Mouse (Mus musculus): ENCODE measurements around the gene Mfap5. TPM values are rescaled to one million over a fixed set of nuclear protein-coding genes. Genes with fewer than 3 reads are reported as not detected.
"Not testable (repeated sequence)": the region's sequence is repeated elsewhere in the genome, so short reads cannot be mapped to it uniquely, and the experiment has no call there.

The Mfap5 gene
- total RNA-seq, 1 experiment from 2014 or later: 36.3 TPM

GRCm38 (mm10) chr6:122512914-122513878, 7.6 kb downstream of the Mfap5 start:
- no peak for DNase-seq

DNA sequence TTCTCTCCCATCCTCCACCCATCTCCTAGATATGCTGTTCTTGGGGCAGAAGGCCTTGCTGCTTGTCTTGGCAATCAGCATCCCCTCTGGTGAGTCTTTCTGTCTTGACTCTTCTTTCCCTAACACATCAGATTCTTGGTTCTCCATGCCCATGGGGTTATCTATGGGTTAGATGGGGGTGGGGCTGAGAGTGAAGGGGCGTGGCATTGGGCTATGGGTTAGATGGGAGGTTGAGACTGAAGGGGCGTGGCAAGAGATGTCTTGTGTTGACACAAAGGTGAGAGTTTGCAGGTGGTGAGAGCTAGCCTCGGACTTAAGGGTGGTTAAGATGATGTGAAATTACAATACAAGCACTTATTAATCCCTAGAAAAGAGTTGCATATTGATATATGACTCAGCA, 8.7 kb downstream of the Mfap5 start:
- no peak for DNase-seq

DNA sequence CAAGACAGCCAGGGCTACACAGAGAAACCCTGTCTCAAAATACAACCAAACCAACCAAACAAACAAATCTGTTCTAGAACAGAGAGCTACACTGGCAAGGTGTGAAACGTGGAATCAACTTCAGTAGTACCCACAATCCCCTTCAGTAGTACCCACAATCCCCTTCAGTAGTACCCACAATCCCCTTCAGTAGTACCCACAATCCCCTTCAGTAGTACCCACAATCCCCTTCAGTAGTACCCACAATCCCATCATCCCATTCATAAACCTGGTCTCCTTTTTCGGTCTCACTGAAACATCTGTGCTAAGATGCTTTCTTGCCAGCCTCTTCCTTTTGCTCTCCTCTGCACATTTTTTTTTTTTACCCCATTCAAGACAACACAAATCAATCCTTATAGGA, 10.1 kb downstream of the Mfap5 start:
- not testable (repeated sequence) for DNase-seq

DNA sequence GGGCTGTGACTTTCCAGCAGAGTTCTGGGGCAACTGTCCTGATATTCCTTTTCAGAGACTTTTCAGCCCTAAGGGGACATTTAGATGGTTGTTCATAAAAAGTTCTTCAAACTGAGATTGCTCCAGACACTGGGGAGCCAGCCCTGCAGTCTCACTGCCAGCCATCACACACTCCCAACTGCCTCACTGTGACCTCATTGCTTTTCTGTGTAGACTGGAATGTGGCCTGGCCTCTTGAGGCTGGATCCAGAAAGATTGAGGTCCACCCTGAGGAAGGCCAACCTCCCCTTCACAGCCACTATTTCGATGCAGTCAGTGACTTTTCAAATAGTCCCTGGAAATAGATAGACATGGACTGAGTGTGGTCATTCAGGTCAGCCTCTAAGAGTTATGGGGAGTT, 12.0 kb downstream of the Mfap5 start:
- DNase-seq: no peak

GRCm38 (mm10) chr6:122519384-122519783, 13.7 kb downstream of the Mfap5 start:
- DNase-seq: no peak

DNA sequence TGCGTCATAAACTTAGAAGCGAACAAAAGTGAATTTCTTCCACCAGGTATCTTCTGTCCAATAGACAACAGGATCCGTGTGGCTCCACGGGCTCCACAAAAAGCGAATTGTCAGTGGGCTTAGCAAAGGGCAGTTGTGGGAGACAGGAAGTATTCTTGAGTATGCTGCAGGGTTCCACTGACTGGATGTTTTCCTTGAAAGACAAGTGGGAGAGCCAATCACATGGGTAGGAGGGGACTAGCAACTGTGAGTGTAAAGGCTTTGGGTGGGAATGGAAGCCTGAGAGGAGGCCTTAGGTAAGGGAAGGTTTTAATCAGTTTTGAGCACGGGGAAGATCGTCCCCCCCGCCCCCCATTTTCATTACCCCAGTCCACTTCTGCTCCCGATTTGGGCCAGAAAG, 16.9 kb downstream of the Mfap5 start:
- peak; percentile 18 for DNase-seq

DNA sequence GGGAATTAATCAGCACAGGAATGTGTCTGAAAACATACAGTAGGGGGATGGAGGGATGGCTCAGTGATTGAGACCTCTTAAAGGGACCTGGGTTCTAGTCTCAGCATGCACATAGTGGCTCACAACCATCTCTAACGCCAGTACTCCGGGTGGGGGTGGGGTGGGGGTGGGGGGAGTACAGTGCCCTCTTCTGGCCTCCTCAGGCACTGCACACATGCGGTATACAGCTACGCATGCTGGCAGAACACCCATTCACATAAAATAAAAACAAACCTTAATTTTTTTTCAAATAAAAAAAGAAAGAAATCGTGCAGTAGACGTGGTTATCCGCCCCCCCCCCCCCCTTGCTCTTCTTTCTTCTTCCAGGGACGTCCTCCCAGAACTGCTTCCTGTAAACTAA, 17.6 kb downstream of the Mfap5 start:
- DNase-seq: no peak

- no peak for DNase-seq
These were observed 22.0 kb downstream of the Mfap5 start for GRCm38 (mm10) chr6:122527596-122527995.

DNA sequence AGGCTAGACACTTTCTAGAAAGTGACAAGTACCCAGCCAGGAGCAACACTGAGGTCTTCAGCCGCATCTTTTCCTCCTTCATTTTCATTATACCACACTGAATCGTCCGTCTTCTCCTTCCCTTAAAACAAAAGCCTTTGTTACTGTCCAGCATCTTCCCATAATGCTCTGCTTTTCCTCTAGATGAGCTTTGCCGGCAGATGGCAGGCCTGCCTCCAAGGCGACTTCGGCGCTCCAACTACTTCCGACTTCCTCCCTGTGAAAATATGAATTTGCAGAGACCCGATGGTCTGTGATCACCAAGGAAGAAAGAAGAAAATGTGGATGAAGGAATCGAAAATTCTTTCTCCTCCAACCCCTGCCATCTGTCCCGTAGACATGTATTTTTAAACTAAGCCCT, 22.5 kb downstream of the Mfap5 start:
- no peak for DNase-seq

DNA sequence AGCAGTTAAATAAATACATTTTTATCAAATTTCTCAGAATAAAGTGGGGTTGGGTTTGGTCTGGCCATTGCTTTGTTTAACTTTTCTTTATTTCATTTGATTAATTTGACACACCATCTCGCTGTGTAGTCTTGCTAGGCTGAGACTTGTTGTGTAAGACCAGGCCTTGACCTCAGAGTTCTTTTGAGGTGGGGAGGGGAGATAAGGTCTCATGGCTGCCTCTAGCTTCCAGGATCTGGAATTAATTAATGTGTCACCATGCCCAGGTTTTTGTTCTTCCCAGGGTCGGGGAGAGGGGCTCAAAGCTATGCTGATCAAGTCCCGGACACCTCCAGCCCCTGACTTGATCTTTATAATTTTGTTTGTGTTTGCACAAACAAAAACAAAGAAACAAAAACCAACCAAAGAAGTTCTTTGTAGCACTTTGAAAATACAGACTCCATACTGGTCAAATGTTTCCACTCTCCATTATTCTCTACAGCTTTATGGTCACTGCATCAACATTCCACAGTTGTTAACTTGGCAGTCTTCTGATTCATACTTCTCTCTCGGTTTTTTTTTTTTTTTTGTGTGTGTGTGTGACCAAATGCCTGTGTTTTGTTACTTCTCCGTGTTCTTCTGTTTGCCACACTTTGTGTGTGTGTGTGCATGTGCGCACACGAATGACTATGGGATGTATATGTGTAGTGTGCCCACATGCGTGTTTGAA, 26.0 kb downstream of the Mfap5 start:
- DNase-seq: no peak

GRCm38 (mm10) chr6:122532883-122533302, 27.2 kb downstream of the Mfap5 start:
- peak; percentile 21 for DNase-seq

DNA sequence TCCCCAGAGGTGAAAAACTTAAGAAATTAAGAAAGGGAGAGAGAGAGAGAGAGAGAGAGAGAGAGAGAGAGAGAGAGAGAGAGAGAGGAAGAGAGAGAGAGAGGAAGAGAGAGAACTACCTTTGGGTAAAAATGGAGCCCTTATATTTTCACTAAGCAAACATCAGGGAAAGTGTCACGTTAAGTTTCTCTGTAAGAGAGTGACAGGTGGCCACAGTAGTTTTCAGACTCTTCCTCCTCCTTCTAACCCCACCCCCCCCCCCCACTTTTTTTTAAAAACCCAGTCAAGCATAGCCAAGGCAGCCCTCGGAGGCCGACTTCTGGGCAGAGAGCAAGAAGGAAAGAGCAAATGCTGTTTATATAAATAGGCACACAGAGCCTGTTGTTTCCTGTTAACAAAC, 28.4 kb downstream of the Mfap5 start:
- no peak for DNase-seq

- no peak for DNase-seq
These were observed 33.9 kb downstream of the Mfap5 start for GRCm38 (mm10) chr6:122539564-122539963.

GRCm38 (mm10) chr6:122542459-122542858, 36.8 kb downstream of the Mfap5 start:
- DNase-seq: not testable (repeated sequence)

GRCm38 (mm10) chr6:122543574-122543973, 37.9 kb downstream of the Mfap5 start:
- no peak for DNase-seq

GRCm38 (mm10) chr6:122544672-122545071, 39.0 kb downstream of the Mfap5 start:
- no peak for DNase-seq

- DNase-seq: no peak
These were observed 39.7 kb downstream of the Mfap5 start for GRCm38 (mm10) chr6:122545289-122545882.

DNA sequence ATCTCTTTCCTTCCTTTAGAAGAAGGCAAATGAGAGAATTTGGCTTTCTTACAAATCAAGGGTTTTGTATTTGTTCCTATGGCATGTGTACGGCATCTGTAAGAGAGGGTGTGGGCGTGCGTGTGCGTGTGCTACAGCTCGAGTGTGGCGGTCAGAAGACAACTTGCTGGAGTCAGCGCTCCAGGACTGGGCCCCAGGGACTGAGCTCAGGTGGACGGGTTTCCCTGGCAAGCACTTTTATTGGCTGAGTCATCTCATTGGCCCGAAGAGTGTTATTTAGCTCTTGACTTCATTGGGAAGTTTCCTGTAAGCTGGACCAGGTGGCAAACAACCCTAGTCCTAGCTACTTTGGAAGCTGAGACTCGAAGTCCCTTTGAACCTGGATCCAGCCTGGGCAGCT, 40.3 kb downstream of the Mfap5 start:
- no peak for DNase-seq

GRCm38 (mm10) chr6:122553606-122554005, 48.0 kb downstream of the Mfap5 start, which contains the start of gene Aicda:
Gene Aicda (plus strand): TSS chr6:122553801.
- DNase-seq: no peak

GRCm38 (mm10) chr6:122554102-122554501, 48.5 kb downstream of the Mfap5 start:
- DNase-seq: no peak

GRCm38 (mm10) chr6:122555266-122555665, 49.6 kb downstream of the Mfap5 start:
- no peak for DNase-seq

DNA sequence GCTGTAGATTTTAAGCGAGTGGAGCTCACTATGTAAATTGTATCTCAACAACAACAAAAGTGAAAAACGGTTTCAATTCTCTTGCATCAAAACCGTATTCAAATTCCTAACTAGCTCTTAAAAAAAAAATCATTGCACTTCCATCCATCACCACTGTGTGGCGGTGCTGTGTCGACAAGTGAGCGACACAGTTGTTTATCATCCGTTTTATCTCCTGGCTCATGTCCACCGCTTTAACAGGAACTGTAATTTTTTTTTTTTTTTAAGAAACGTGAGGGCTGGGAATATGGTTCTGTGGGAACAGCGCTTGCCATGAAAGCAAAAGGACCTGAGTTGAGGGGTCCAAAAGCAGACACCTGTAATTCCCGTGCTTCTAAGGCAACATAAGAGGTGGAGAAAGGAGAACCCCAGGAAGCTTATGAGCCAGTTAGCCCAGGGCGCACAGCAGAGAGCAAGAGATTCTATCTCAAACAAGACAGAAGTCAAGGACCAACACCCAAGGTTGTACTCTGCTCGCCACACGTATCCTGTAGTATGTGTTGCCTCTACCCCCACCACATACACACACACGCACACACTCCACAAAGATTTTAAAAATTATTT, 51.4 kb downstream of the Mfap5 start:
- DNase-seq: peak; percentile 75
